25 mouse cellular contexts compared by ENCODE assay signal in genomic region chr11:101480912-101481311, GRCm38 (mm10). TPM values are rescaled to one million over a fixed set of nuclear protein-coding genes. Genes with fewer than 3 reads are reported as not detected.
DNase-seq lines count a peak whose midpoint lies in the region; ATAC-seq and TF ChIP-seq lines count a peak whose summit lies in the region.
"Had no signal": no experiment of that assay in that cellular context is flagged by ENCODE, and none has a peak within 500 bp of the region (broad histone marks: within the 10 kb centered on the region; RNA-seq: fewer than 3 reads in every experiment).

No protein-coding gene starts in this region.

- no peaks in the 10 kb centered on the region for H3K36me3 ChIP-seq in heart, embryonic 14.5 days (ENCODE audit: control insufficient read depth, insufficient read depth, low read length)
- no peaks in the 10 kb centered on the region for H3K36me3 ChIP-seq in liver, adult 2 months (ENCODE audit: control insufficient read depth, insufficient read depth, low read length)
- H3K36me3 ChIP-seq in intestine, postnatal 0 days (ENCODE audit: control insufficient read depth, insufficient read depth): no peaks in the 10 kb centered on the region
- H3K36me3 ChIP-seq: kidney, embryonic 15.5 days; midbrain, embryonic 13.5 days; stomach, embryonic 15.5 days had no signal

- WGBS in heart, embryonic 14.5 days: 4% methylated on average over 6 of the region's 6 CpGs
- 11% methylated on average over 6 of the region's 6 CpGs for whole genome bisulfite sequencing in liver, adult 2 months
- 9% methylated on average over 6 of the region's 6 CpGs for WGBS in intestine, postnatal 0 days

- no peak overlapping the region for H3K4me3 ChIP-seq in heart, embryonic 14.5 days (ENCODE audit: control insufficient read depth in 1 of 2, insufficient read depth in 1 of 2, low read depth in 1 of 2, low read length in 2 of 2)
- H3K4me3 ChIP-seq in liver, adult 2 months (ENCODE audit: insufficient read depth, low read depth, low read length): no peak overlapping the region
- H3K4me3 ChIP-seq in intestine, postnatal 0 days (ENCODE audit: low read depth, low read length): no peak overlapping the region
- H3K4me3 ChIP-seq: kidney, embryonic 15.5 days; left cerebral cortex, adult 2 months; midbrain, embryonic 13.5 days; myocyte; stomach, embryonic 15.5 days had no signal

- no peak overlapping the region for H3K4me2 ChIP-seq in heart, embryonic 14.5 days (ENCODE audit: low read length)
- no peak overlapping the region for H3K4me2 ChIP-seq in intestine, postnatal 0 days (replicated peaks; ENCODE audit: low read depth)
- H3K4me2 ChIP-seq: kidney, embryonic 15.5 days; midbrain, embryonic 13.5 days; stomach, embryonic 15.5 days had no signal

- no peaks in the 10 kb centered on the region for H3K27me3 ChIP-seq in heart, embryonic 14.5 days (ENCODE audit: control insufficient read depth, insufficient read depth, low read length)
- H3K27me3 ChIP-seq in liver, adult 2 months (ENCODE audit: control insufficient read depth, insufficient read depth, low read length): no peaks in the 10 kb centered on the region
- H3K27me3 ChIP-seq in intestine, postnatal 0 days (replicated peaks; ENCODE audit: control insufficient read depth, insufficient read depth, low read length): no peaks in the 10 kb centered on the region
- H3K27me3 ChIP-seq: kidney, embryonic 15.5 days; midbrain, embryonic 13.5 days; Patski; stomach, embryonic 15.5 days had no signal

- no peak for TF ChIP-seq CTCF in liver, adult 2 months (IDR thresholded peaks at IDR 0.05; ENCODE audit: low read depth, low read length)
- TF ChIP-seq CTCF in intestine, postnatal 0 days (IDR thresholded peaks at IDR 0.05; ENCODE audit: low read depth): no peak

- H3K4me1 ChIP-seq in heart, embryonic 14.5 days (ENCODE audit: control insufficient read depth in 2 of 2, insufficient read depth in 2 of 2, low read length in 2 of 2): peaks cover 32 to 34% of the 10 kb centered on the region in 2 experiments
- H3K4me1 ChIP-seq in liver, adult 2 months (ENCODE audit: control insufficient read depth, insufficient read depth, low read length): peaks cover 29% of the 10 kb centered on the region
- 0 out of 2 replicates have a peak, but pooled peaks cover 7% of the 10 kb centered on the region for H3K4me1 ChIP-seq in intestine, postnatal 0 days (replicated peaks; ENCODE audit: control insufficient read depth, insufficient read depth, low read length)
- H3K4me1 ChIP-seq: stomach, embryonic 15.5 days had no signal

- H3K9me3 ChIP-seq in heart, embryonic 14.5 days (ENCODE audit: control insufficient read depth, low read length): no peaks in the 10 kb centered on the region
- H3K9me3 ChIP-seq in intestine, postnatal 0 days (ENCODE audit: control insufficient read depth): no peaks in the 10 kb centered on the region
- H3K9me3 ChIP-seq: kidney, embryonic 15.5 days; midbrain, embryonic 13.5 days; stomach, embryonic 15.5 days had no signal

- no peak overlapping the region for H3K9ac ChIP-seq in heart, embryonic 14.5 days (ENCODE audit: low read length)
- H3K9ac ChIP-seq in liver, adult 2 months (ENCODE audit: low read depth, low read length): no peak overlapping the region
- no peak overlapping the region for H3K9ac ChIP-seq in intestine, postnatal 0 days (ENCODE audit: low read depth, low read length)
- H3K9ac ChIP-seq: kidney, embryonic 15.5 days; liver, embryonic 14.5 days; midbrain, embryonic 13.5 days; stomach, embryonic 15.5 days had no signal

- peak; percentile 72 for ATAC-seq in heart, embryonic 14.5 days (ENCODE audit: insufficient number of reproducible peaks, insufficient read depth, low FRiP score, low read depth)
- peak; percentile 87 for ATAC-seq in intestine, postnatal 0 days
- ATAC-seq: CD4-positive, CD25-positive, alpha-beta regulatory T cell, adult 4 months; midbrain, embryonic 13.5 days; Patski had no signal

- H3K27ac ChIP-seq in heart, embryonic 14.5 days (replicated peaks in 1 of 2; ENCODE audit: control insufficient read depth in 1 of 2, insufficient read depth in 1 of 2, low read depth in 2 of 2, low read length in 2 of 2): peak overlapping the region; percentile 44 to 68
- H3K27ac ChIP-seq in liver, adult 2 months (replicated peaks; ENCODE audit: insufficient read depth, low read depth, low read length): peak overlapping the region; percentile 9
- H3K27ac ChIP-seq in intestine, postnatal 0 days (ENCODE audit: low read depth, low read length): peak overlapping the region; percentile 74
- H3K27ac ChIP-seq: kidney, embryonic 15.5 days; left cerebral cortex, adult 2 months; liver, embryonic 14.5 days; stomach, embryonic 15.5 days had no signal

- H3K79me2 ChIP-seq in liver, adult 2 months (ENCODE audit: control insufficient read depth, insufficient read depth, low read length): no peaks in the 10 kb centered on the region

- DNase-seq in adrenal gland, adult 2 months: peak; percentile 42
- DNase-seq in adrenal gland, adult 18-20 months (ENCODE audit: low spot score in 2 of 2): no peak
- no peak for DNase-seq in heart, postnatal 4 days
- peak; percentile 94 for DNase-seq in liver, adult 2 months (ENCODE audit: extremely low read depth, low read depth, low spot score)
- DNase-seq in liver: no peak
- DNase-seq in thymus, postnatal 25 days: no peak
- DNase-seq: adrenal gland, postnatal 36 days; cerebellum, adult 18-20 months; cerebellum, postnatal 36 days; gastrocnemius, postnatal 10 days; heart, adult 18-20 months; kidney, postnatal 4 days; layer of hippocampus, adult 9-11 months; left cerebral cortex, postnatal 4 days; right cerebral cortex, postnatal 14 days had no signal

- TF ChIP-seq POLR2A in liver, adult 2 months (IDR thresholded peaks at IDR 0.05; ENCODE audit: extremely low read depth, insufficient read depth, low read length): no peak

RNA-seq across cellular contexts. Expression of gene Vat1, which starts 14.9 kb away (rescaled TPM):
- total RNA-seq in adrenal gland, adult 2 months (2021): 100 to 1,000 TPM in 1 of 2 experiments, 10 to 100 TPM in 1; 95.6 to 189 TPM
- 151 and 157 TPM in 2 replicates for polyA plus RNA-seq in adrenal gland, adult 2 months (2012; rRNA removed)
- 100 to 1,000 TPM; 126 TPM for total RNA-seq in adrenal gland, adult 18-20 months (2021)
- 24.7 and 31.6 TPM in 2 replicates for polyA plus RNA-seq in heart, embryonic 14.5 days (2014; fragmentation: Nextera tagmentation; extraction: Ambion mirVana)
- total RNA-seq in heart, postnatal 4 days (2021): 10 to 100 TPM; 59.5 to 60.4 TPM
- 11.0 and 11.2 TPM in 2 replicates for total RNA-seq in liver, adult 2 months (2014; rRNA removed)
- 30.4 and 33.4 TPM in 2 replicates for polyA plus RNA-seq in liver, adult 2 months (2012; rRNA removed)
- 94.5 and 95.6 TPM in 2 replicates for polyA plus RNA-seq in intestine, postnatal 0 days (2015; fragmentation: Nextera tagmentation; extraction: Ambion mirVana)

RNA-seq across cellular contexts. Expression of gene Rnd2, which starts 16.1 kb away (rescaled TPM):
- total RNA-seq in adrenal gland, adult 2 months (2021): 10 to 100 TPM in 1 of 2 experiments, 1 to 10 TPM in 1; 6.0 to 12.9 TPM
- polyA plus RNA-seq in adrenal gland, adult 2 months (2012; rRNA removed): 6.0 and 11.3 TPM in 2 replicates
- total RNA-seq in adrenal gland, adult 18-20 months (2021): 10 to 100 TPM in 1 of 2 experiments, 1 to 10 TPM in 1; 9.8 to 14.9 TPM
- polyA plus RNA-seq in heart, embryonic 14.5 days (2014; fragmentation: Nextera tagmentation; extraction: Ambion mirVana): 5.4 and 9.0 TPM in 2 replicates
- total RNA-seq in heart, postnatal 4 days (2021): 10 to 100 TPM; 11.5 to 11.7 TPM
- 5.5 and 8.0 TPM in 2 replicates for total RNA-seq in liver, adult 2 months (2014; rRNA removed)
- 18.9 and 22.3 TPM in 2 replicates for polyA plus RNA-seq in liver, adult 2 months (2012; rRNA removed)
- polyA plus RNA-seq in intestine, postnatal 0 days (2015; fragmentation: Nextera tagmentation; extraction: Ambion mirVana): 27.8 and 31.9 TPM in 2 replicates

RNA-seq across cellular contexts. Expression of gene Ifi35, which starts 32.7 kb away (rescaled TPM):
- 10 to 100 TPM; 33.2 to 40.5 TPM for total RNA-seq in adrenal gland, adult 2 months (2021)
- polyA plus RNA-seq in adrenal gland, adult 2 months (2012; rRNA removed): 32.3 and 44.1 TPM in 2 replicates
- 10 to 100 TPM; 30.0 to 38.8 TPM for total RNA-seq in adrenal gland, adult 18-20 months (2021)
- 17.1 and 17.3 TPM in 2 replicates for polyA plus RNA-seq in heart, embryonic 14.5 days (2014; fragmentation: Nextera tagmentation; extraction: Ambion mirVana)
- 10 to 100 TPM; 12.0 to 13.1 TPM for total RNA-seq in heart, postnatal 4 days (2021)
- 24.6 and 37.1 TPM in 2 replicates for total RNA-seq in liver, adult 2 months (2014; rRNA removed)
- 33.8 and 43.6 TPM in 2 replicates for polyA plus RNA-seq in liver, adult 2 months (2012; rRNA removed)
- 100 and 102 TPM in 2 replicates for polyA plus RNA-seq in intestine, postnatal 0 days (2015; fragmentation: Nextera tagmentation; extraction: Ambion mirVana)

RNA-seq across cellular contexts. Expression of gene Rpl27, which starts 38.8 kb away (rescaled TPM):
- 10 to 100 TPM; 34.0 to 75.2 TPM for total RNA-seq in adrenal gland, adult 2 months (2021)
- 133 and 183 TPM in 2 replicates for polyA plus RNA-seq in adrenal gland, adult 2 months (2012; rRNA removed)
- total RNA-seq in adrenal gland, adult 18-20 months (2021): 10 to 100 TPM; 68.8 to 83.9 TPM
- polyA plus RNA-seq in heart, embryonic 14.5 days (2014; fragmentation: Nextera tagmentation; extraction: Ambion mirVana): 245 and 260 TPM in 2 replicates
- 10 to 100 TPM; 69.0 to 72.5 TPM for total RNA-seq in heart, postnatal 4 days (2021)
- 236 and 259 TPM in 2 replicates for total RNA-seq in liver, adult 2 months (2014; rRNA removed)
- polyA plus RNA-seq in liver, adult 2 months (2012; rRNA removed): 193 and 230 TPM in 2 replicates
- 240 and 241 TPM in 2 replicates for polyA plus RNA-seq in intestine, postnatal 0 days (2015; fragmentation: Nextera tagmentation; extraction: Ambion mirVana)

RNA-seq across cellular contexts. Expression of gene Ptges3l, which starts 55.8 kb away (rescaled TPM):
- 1 to 10 TPM; 2.1 to 4.3 TPM for total RNA-seq in adrenal gland, adult 2 months (2021)
- 0.93 and 1.1 TPM in 2 replicates for polyA plus RNA-seq in adrenal gland, adult 2 months (2012; rRNA removed)
- total RNA-seq in adrenal gland, adult 18-20 months (2021): 1 to 10 TPM; 6.1 TPM
- 81.7 and 96.0 TPM in 2 replicates for polyA plus RNA-seq in heart, embryonic 14.5 days (2014; fragmentation: Nextera tagmentation; extraction: Ambion mirVana)
- total RNA-seq in heart, postnatal 4 days (2021): 10 to 100 TPM; 50.6 to 52.8 TPM
- total RNA-seq in liver, adult 2 months (2014; rRNA removed): 0.27 and 0.46 TPM in 2 replicates
- 0.93 and 1.1 TPM in 2 replicates for polyA plus RNA-seq in liver, adult 2 months (2012; rRNA removed)
- polyA plus RNA-seq in intestine, postnatal 0 days (2015; fragmentation: Nextera tagmentation; extraction: Ambion mirVana): 7.0 and 7.8 TPM in 2 replicates

Comparison
In these comparisons a context has a peak if more than half of its experiments do, and no peak if none do; other contexts are left out.
1. DNase-seq: peak in adrenal gland, adult 2 months (single experiment) and liver, adult 2 months (single experiment); none in adrenal gland, adult 18-20 months (0 of 2), heart, postnatal 4 days (single experiment), liver (single experiment) and thymus, postnatal 25 days (single experiment).
2. H3K27ac ChIP-seq: peak in every context shown above with its lines; median percentile 74 in intestine, postnatal 0 days; 56 in heart, embryonic 14.5 days; 9 in liver, adult 2 months.